8 mouse cellular contexts compared by ENCODE assay signal in the genomic region with DNA sequence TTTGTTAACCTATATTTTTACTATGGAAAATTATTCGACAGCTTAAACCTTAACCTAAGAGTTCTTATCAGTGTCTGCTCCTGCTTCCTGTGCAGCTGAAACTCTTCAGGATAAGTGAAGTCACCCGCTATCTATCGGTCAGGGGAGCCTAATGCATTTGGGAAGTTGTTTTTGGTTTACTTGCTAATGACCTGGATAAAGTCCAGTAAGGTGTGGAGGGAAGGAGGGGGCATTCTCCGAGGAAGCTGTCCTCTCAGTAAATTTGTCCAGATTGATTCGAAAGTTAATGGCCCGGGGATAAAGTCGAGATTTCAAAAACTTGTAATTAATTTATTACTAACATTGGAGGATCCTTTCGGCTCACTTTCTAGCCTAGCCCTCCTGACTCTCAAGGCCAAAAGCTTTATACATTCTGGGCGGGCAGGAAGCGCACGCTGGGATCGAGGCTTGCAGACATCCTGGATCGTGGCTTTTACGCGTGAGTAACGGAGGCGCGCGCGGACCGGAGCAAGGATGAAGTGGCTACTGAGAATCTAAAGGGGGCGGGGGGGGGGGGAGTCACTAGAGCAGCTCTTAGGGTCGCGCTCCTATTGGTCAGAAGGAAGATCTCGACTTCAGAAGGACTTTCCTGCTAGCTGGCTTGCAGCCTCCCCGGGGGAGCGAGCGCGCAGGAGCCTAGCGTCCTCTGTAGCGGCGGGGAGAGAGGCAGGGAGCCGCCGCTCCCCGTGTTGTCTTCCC. TPM values are rescaled to one million over a fixed set of nuclear protein-coding genes. Genes with fewer than 3 reads are reported as not detected.
DNase-seq lines count a peak whose midpoint lies in the region; ATAC-seq and TF ChIP-seq lines count a peak whose summit lies in the region.

No protein-coding gene starts in this region.

- peak; percentile 59 for ATAC-seq in forebrain, postnatal 0 days

- H3K4me2 ChIP-seq in forebrain, postnatal 0 days (ENCODE audit: low read depth): peak overlapping the region; percentile 73

- peak overlapping the region; percentile 69 for H3K9ac ChIP-seq in forebrain, postnatal 0 days

- peak overlapping the region; percentile 92 for H3K27ac ChIP-seq in forebrain, postnatal 0 days (ENCODE audit: low read depth, low read length)
- peak overlapping the region; percentile 82; the same call in 1 of the 2 replicates for H3K27ac ChIP-seq in hindbrain, embryonic 10.5 days
- peak overlapping the region; percentile 97 for H3K27ac ChIP-seq in left cerebral cortex, adult 2 months

- peak; percentile 57 for DNase-seq in R1 (ENCODE audit: low read depth, low spot score)
- DNase-seq in cerebellum, adult 18-20 months: peak; percentile 70 to 72
- DNase-seq in forebrain, postnatal 0 days: peak; percentile 68
- peak; percentile 72 for DNase-seq in hindbrain, embryonic 10.5 days (ENCODE audit: low spot score)
- peak; percentile 57 to 62 for DNase-seq in left cerebral cortex, adult 2 months (ENCODE audit: extremely low spot score in 1 of 2, low spot score in 2 of 2)
- DNase-seq in lung, postnatal 4 days: peak; percentile 59 to 75
- DNase-seq in retina, postnatal 1 day: peak; percentile 68
- DNase-seq in Muller cell, postnatal 12 days (ENCODE audit: inconsistent ontology term): no peak

- H3K9me3 ChIP-seq in forebrain, postnatal 0 days (ENCODE audit: low read length): no peaks in the 10 kb centered on the region
- H3K9me3 ChIP-seq in hindbrain, embryonic 10.5 days: no peaks in the 10 kb centered on the region

- H3K36me3 ChIP-seq in forebrain, postnatal 0 days (ENCODE audit: insufficient read depth): no peaks in the 10 kb centered on the region
- H3K36me3 ChIP-seq in hindbrain, embryonic 10.5 days: no peaks in the 10 kb centered on the region

- no peaks in the 10 kb centered on the region; the same call in 1 of the 2 replicates for H3K4me1 ChIP-seq in forebrain, postnatal 0 days (ENCODE audit: insufficient read depth)
- peaks cover 16% of the 10 kb centered on the region; the same call in 1 of the 2 replicates for H3K4me1 ChIP-seq in hindbrain, embryonic 10.5 days (replicated peaks)

- 2% methylated on average over 34 of the region's 35 CpGs for WGBS in forebrain, postnatal 0 days
- WGBS in hindbrain, embryonic 10.5 days: 1% methylated on average over 35 of the region's 35 CpGs

- TF ChIP-seq CTCF in forebrain, postnatal 0 days (IDR thresholded peaks at IDR 0.05; ENCODE audit: low read depth): no peak
- TF ChIP-seq CTCF in left cerebral cortex, adult 2 months (IDR thresholded peaks at IDR 0.05): no peak

- H3K27me3 ChIP-seq in forebrain, postnatal 0 days (ENCODE audit: insufficient read depth, low read length): no peaks in the 10 kb centered on the region
- peaks cover 22% of the 10 kb centered on the region; the same call in 1 of the 2 replicates for H3K27me3 ChIP-seq in hindbrain, embryonic 10.5 days (ENCODE audit: insufficient read depth, poor library complexity, severe bottlenecking)

- peak overlapping the region; percentile 66 for H3K4me3 ChIP-seq in forebrain, postnatal 0 days (ENCODE audit: low read depth, low read length)
- peak overlapping the region; percentile 65 for H3K4me3 ChIP-seq in hindbrain, embryonic 10.5 days
- H3K4me3 ChIP-seq in left cerebral cortex, adult 2 months: peak overlapping the region; percentile 65

- intact Hi-C loops in left cerebral cortex, adult 2 months (cut with DNase I): loop anchor here (5.0 to 10.0 kb wide), 9 partner anchors 396 to 1736 kb away; no protein-coding TSS in a partner anchor

RNA-seq across cellular contexts. Expression of a gene that starts 19.6 kb away (rescaled TPM):
- total RNA-seq in forebrain, postnatal 0 days (2014; rRNA removed): 245 and 448 TPM in 2 replicates
- 373 and 527 TPM in 2 replicates for polyA plus RNA-seq in forebrain, postnatal 0 days (2015; fragmentation: Nextera tagmentation; extraction: Ambion mirVana)
- polyA plus RNA-seq in hindbrain, embryonic 10.5 days (2016; fragmentation: Nextera tagmentation; extraction: Ambion mirVana): 17.3 and 19.5 TPM in 2 replicates
- 100 to 1,000 TPM; 545 to 647 TPM for total RNA-seq in left cerebral cortex, adult 2 months (2021)
